Mouse (Mus musculus): ENCODE data around the gene Psg23.
"Not testable (repeated sequence)": the region's sequence is repeated elsewhere in the genome, so short reads cannot be mapped to it uniquely, and the experiment has no call there.

Psg23 gene

GRCm38 (mm10) chr7:18616401-18616800 lies at the start of gene Psg23:
TSS of gene Psg23 (minus strand) at chr7:18616501.
- not testable (repeated sequence) for DNase-seq (ENCODE audit: low spot score in 2 of 2)

GRCm38 (mm10) chr7:18656625-18657024 lies 40.3 kb upstream of the Psg23 start, which contains the start of gene Psg21:
TSS of gene Psg21 (minus strand) at chr7:18656725.
- not testable (repeated sequence) for DNase-seq (ENCODE audit: low spot score in 2 of 2)

GRCm38 (mm10) chr7:18626921-18627320 lies 10.6 kb upstream of the Psg23 start:
- not testable (repeated sequence) for DNase-seq (ENCODE audit: low spot score in 2 of 2)

GRCm38 (mm10) chr7:18567205-18567604 lies 49.1 kb downstream of the Psg23 start, which contains the start of gene Psg27:
TSS of gene Psg27 (minus strand) at chr7:18567305.
- no peak for DNase-seq (ENCODE audit: low spot score in 2 of 2)

GRCm38 (mm10) chr7:18559850-18560249 lies 56.5 kb downstream of the Psg23 start:
- DNase-seq (ENCODE audit: low spot score in 2 of 2): no peak
